Mouse (Mus musculus) olfactory bulb, adult 2 months (tissue): ENCODE results near the gene Lrch3. TPM values are rescaled to one million over a fixed set of nuclear protein-coding genes. Genes with fewer than 3 reads are reported as not detected.

ENCODE experiments used
- H3K27ac ChIP-seq: fragments of 200-500 bp; 2 replicates; pipeline ENCODE4 v1.5.1; 2012; ENCODE audit warnings: low read depth, low read length; ENCODE audit not compliant: insufficient read depth
- H3K4me1 ChIP-seq: fragments of 200-500 bp; 2 replicates; pipeline ENCODE4 v1.6.1; 2012; ENCODE audit warnings: low read length; ENCODE audit not compliant: control insufficient read depth, insufficient read depth
- H3K4me3 ChIP-seq: fragments of 200-500 bp; 2 replicates; pipeline ENCODE4 v1.5.1; 2012; ENCODE audit warnings: mild to moderate bottlenecking, low read depth, low read length, moderate library complexity; ENCODE audit not compliant: insufficient read depth
- CTCF ChIP-seq: fragments of 200-500 bp; IDR thresholded peaks from 2 replicates; pipeline ENCODE4 v1.5.1; 2012; ENCODE audit warnings: low read depth, mild to moderate bottlenecking, low read length, moderate library complexity; ENCODE audit not compliant: insufficient read depth
- POLR2A ChIP-seq: fragments of 200-500 bp; IDR thresholded peaks from 2 replicates; pipeline ENCODE4 v1.6.1; 2012; ENCODE audit warnings: mild to moderate bottlenecking, low read depth, low read length, moderate library complexity; ENCODE audit not compliant: insufficient read depth
- WGBS: fragments of 180-500 bp; shearing (Covaris S2); methylation state at CpG from one replicate; pipeline ENCODE4 v1.1.7; 2018; 5-methylcytosine and 5-hydroxymethylcytosine counted together
- polyA plus RNA-seq: library from polyadenylated mRNA; stranded (reverse); fragments of >200 nt; gene quantifications from 2 replicates; pipeline ENCODE4 v1.2.4, GENCODE M21; 2012; ENCODE audit warnings: low replicate concordance; ENCODE audit not compliant: missing spikeins, insufficient read depth, insufficient read length

The Lrch3 gene
- polyA plus RNA-seq, 1 experiment = not detected

- H3K27ac ChIP-seq = peak within 1 kb of the TSS; percentile 55
- H3K4me1 ChIP-seq = peaks cover 10% of the 10 kb centered on the region
- WGBS = under 1% methylated on average over 79 of the region's 83 CpGs
- TF ChIP-seq CTCF = no peak
- TF ChIP-seq POLR2A = peak; percentile 86
- peak within 1 kb of the TSS; percentile 79 for H3K4me3 ChIP-seq
Observed at GRCm38 (mm10) chr16:32877343-32878156, 36.4 kb upstream of the Lrch3 start, which contains the start of the genes Fyttd1 and Rubcn. Gene Fyttd1 (plus strand): TSS chr16:32877500. Gene Rubcn (minus strand): TSS chr16:32877766.

GRCm38 (mm10) chr16:32878157-32878598 is 35.7 kb upstream of the Lrch3 start:
- no peak for TF ChIP-seq CTCF
- TF ChIP-seq POLR2A = no peak
- 1% methylated on average over 34 of the region's 34 CpGs for WGBS
- Histone ChIP-seq H3K4me1 (peaks cover 10% of the 10 kb centered on the region), H3K4me3 (peak overlapping the region; percentile 79), H3K27ac (no peak overlapping the region)

GRCm38 (mm10) chr16:32878972-32879926 is 34.7 kb upstream of the Lrch3 start:
- no peak overlapping the region for H3K27ac ChIP-seq
- peak overlapping the region; percentile 33; the same call in 1 of the 2 replicates for H3K4me3 ChIP-seq
- peaks cover 10% of the 10 kb centered on the region for H3K4me1 ChIP-seq
- TF ChIP-seq POLR2A (no peak), CTCF (no peak)
- WGBS = 79% methylated on average over 14 of the region's 14 CpGs

- WGBS = 84% methylated on average over 7 of the region's 7 CpGs
- no peak overlapping the region for H3K27ac ChIP-seq
- no peak overlapping the region for H3K4me3 ChIP-seq
- peaks cover 10% of the 10 kb centered on the region for H3K4me1 ChIP-seq
- TF ChIP-seq POLR2A = no peak
- TF ChIP-seq CTCF = no peak
Observed at GRCm38 (mm10) chr16:32881538-32881937, 32.4 kb upstream of the Lrch3 start.

- no peak overlapping the region for H3K4me3 ChIP-seq
- no peaks in the 10 kb centered on the region for H3K4me1 ChIP-seq
- 87% methylated on average over 7 of the region's 7 CpGs for WGBS
- H3K27ac ChIP-seq = no peak overlapping the region
- TF ChIP-seq POLR2A = no peak
- TF ChIP-seq CTCF = no peak
Observed at GRCm38 (mm10) chr16:32887996-32888395, 25.9 kb upstream of the Lrch3 start.

GRCm38 (mm10) chr16:32889881-32890280 is 24.0 kb upstream of the Lrch3 start:
- no peak overlapping the region for H3K4me3 ChIP-seq
- TF ChIP-seq POLR2A (no peak), CTCF (no peak)
- H3K27ac ChIP-seq = no peak overlapping the region
- no peaks in the 10 kb centered on the region for H3K4me1 ChIP-seq
- 52% methylated on average over 2 of the region's 2 CpGs for WGBS

- no peak overlapping the region for H3K4me3 ChIP-seq
- TF ChIP-seq CTCF (no peak), POLR2A (no peak)
- H3K27ac ChIP-seq = no peak overlapping the region
- no peaks in the 10 kb centered on the region for H3K4me1 ChIP-seq
Observed at GRCm38 (mm10) chr16:32896126-32896525, 17.8 kb upstream of the Lrch3 start.

- no peak overlapping the region for H3K4me3 ChIP-seq
- H3K27ac ChIP-seq = no peak overlapping the region
- TF ChIP-seq POLR2A (no peak), CTCF (no peak)
- whole genome bisulfite sequencing = 95% methylated on average over 2 of the region's 2 CpGs
- no peaks in the 10 kb centered on the region for H3K4me1 ChIP-seq
Observed at GRCm38 (mm10) chr16:32901360-32902050, 12.4 kb upstream of the Lrch3 start.

GRCm38 (mm10) chr16:32902051-32902428 is 11.9 kb upstream of the Lrch3 start:
- WGBS = 50% methylated on average over 3 of the region's 3 CpGs

More at GRCm38 (mm10) chr16:32902051-32902428, 11.9 kb upstream of the Lrch3 start:
- H3K4me3 ChIP-seq = no peak overlapping the region
- no peaks in the 10 kb centered on the region for H3K4me1 ChIP-seq
- H3K27ac ChIP-seq = no peak overlapping the region
- no peak for TF ChIP-seq POLR2A
- no peak for TF ChIP-seq CTCF
